In genomic region chr4:135439188-135439647, GRCm38 (mm10) we compare ENCODE assay signal across 1 mouse cellular context.
TF ChIP-seq lines count a peak whose summit lies in the region.

No protein-coding gene starts in this region.

TF ChIP-seq in CH12.LX, 34 proteins besides CTCF, POLR2A, EP300 and RAD21 (continued from another document):
- TF ChIP-seq SIN3A (IDR thresholded peaks at IDR 0.05; ENCODE audit: low read length): peak; percentile 70; the same call in 1 of the 2 replicates
- TF ChIP-seq MEF2A (IDR thresholded peaks at IDR 0.05; ENCODE audit: borderline replicate concordance, low read depth, low read length): peak; percentile 77
- peak; percentile 74 for TF ChIP-seq ETS1 (conservative IDR thresholded peaks at IDR 0.05; ENCODE audit: low read depth, low read length)
TF ChIP-seq in CH12.LX: peak in this region for 21.
